Mouse (Mus musculus) midbrain, embryonic 13.5 days (tissue): ENCODE results near the gene Ptprs. TPM values are rescaled to one million over a fixed set of nuclear protein-coding genes. Genes with fewer than 3 reads are reported as not detected.

Experiments used
- ATAC-seq: fragments of 200-750 bp; cut with Nextera tagmentation; 2 replicates; pipeline ENCODE4 v1.8.0; 2017; ENCODE audit warnings: mild to moderate bottlenecking, moderate TSS enrichment, moderate library complexity
- H3K27ac ChIP-seq: fragments of 300-500 bp; sonication (generic); 2 replicates; pipeline ENCODE4 v1.5.1; 2015; ENCODE audit warnings: inconsistent platforms, mild to moderate bottlenecking, moderate library complexity
- H3K27me3 ChIP-seq: fragments of 300-500 bp; sonication (generic); 2 replicates; pipeline ENCODE4 v1.6.1; 2015; ENCODE audit warnings: mild to moderate bottlenecking, inconsistent platforms
- H3K36me3 ChIP-seq: fragments of 300-500 bp; sonication (generic); 2 replicates; pipeline ENCODE4 v1.6.1; 2015; ENCODE audit warnings: mild to moderate bottlenecking, inconsistent platforms
- H3K4me1 ChIP-seq: fragments of 300-500 bp; sonication (generic); replicated peaks from 2 replicates; pipeline ENCODE4 v1.6.1; 2015; ENCODE audit warnings: inconsistent platforms
- H3K4me2 ChIP-seq: fragments of 300-500 bp; sonication (generic); replicated peaks from 2 replicates; pipeline ENCODE4 v1.6.1; 2015; ENCODE audit warnings: moderate library complexity, mild to moderate bottlenecking, inconsistent platforms
- H3K4me3 ChIP-seq: fragments of 300-500 bp; sonication (generic); replicated peaks from 2 replicates; pipeline ENCODE4 v1.5.1; 2015; ENCODE audit warnings: mild to moderate bottlenecking, inconsistent platforms
- H3K9ac ChIP-seq: fragments of 300-500 bp; sonication (generic); replicated peaks from 2 replicates; pipeline ENCODE4 v1.6.1; 2015; ENCODE audit warnings: mild to moderate bottlenecking, inconsistent platforms
- H3K9me3 ChIP-seq: fragments of 300-500 bp; sonication (generic); 2 replicates; pipeline ENCODE4 v1.6.1; 2016; ENCODE audit warnings: mild to moderate bottlenecking, inconsistent platforms
- WGBS: fragments of 180-500 bp; shearing (Covaris S2); methylation state at CpG from one replicate; pipeline ENCODE4 v1.1.7; 2015; 5-methylcytosine and 5-hydroxymethylcytosine counted together
- polyA plus RNA-seq: library from polyadenylated mRNA; unstranded; fragments of >200 nt; fragmentation: Nextera tagmentation; extraction: Ambion mirVana; gene quantifications from 2 replicates; pipeline ENCODE4 v1.2.1, GENCODE M21; 2015

The Ptprs gene
- polyA plus RNA-seq, 1 experiment from 2014 or later = 317 TPM

DNA sequence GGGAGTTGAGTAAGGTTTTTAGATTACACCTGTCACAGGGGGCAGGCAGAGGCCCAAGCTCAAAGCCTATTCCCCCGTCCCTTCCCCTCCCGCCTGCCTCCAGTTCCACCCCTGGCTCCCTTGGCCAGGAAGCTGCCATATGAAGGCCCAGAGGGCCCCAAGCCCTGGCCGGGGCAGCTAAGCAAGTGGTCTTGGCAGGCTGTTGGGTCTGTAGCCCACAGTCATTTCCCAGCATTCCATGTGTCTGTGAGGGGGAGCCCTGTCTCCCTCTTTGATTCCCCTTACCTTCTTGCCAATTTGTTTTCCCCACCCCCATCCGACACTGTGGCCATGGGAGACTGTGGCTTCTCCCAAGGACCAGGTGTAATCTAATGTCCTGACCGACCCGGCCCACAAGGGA lies 34.0 kb downstream of the Ptprs start:
- Histone ChIP-seq H3K4me3 (no peak overlapping the region), H3K9ac (no peak overlapping the region), H3K36me3 (peaks cover 74% of the 10 kb centered on the region), H3K9me3 (no peaks in the 10 kb centered on the region), H3K27ac (peak overlapping the region; percentile 0; the same call in 1 of the 2 replicates), H3K27me3 (no peaks in the 10 kb centered on the region), H3K4me2 (no peak overlapping the region), H3K4me1 (peaks cover 47% of the 10 kb centered on the region)
- WGBS = 87% methylated on average over 6 of the region's 6 CpGs
- ATAC-seq = no peak

DNA sequence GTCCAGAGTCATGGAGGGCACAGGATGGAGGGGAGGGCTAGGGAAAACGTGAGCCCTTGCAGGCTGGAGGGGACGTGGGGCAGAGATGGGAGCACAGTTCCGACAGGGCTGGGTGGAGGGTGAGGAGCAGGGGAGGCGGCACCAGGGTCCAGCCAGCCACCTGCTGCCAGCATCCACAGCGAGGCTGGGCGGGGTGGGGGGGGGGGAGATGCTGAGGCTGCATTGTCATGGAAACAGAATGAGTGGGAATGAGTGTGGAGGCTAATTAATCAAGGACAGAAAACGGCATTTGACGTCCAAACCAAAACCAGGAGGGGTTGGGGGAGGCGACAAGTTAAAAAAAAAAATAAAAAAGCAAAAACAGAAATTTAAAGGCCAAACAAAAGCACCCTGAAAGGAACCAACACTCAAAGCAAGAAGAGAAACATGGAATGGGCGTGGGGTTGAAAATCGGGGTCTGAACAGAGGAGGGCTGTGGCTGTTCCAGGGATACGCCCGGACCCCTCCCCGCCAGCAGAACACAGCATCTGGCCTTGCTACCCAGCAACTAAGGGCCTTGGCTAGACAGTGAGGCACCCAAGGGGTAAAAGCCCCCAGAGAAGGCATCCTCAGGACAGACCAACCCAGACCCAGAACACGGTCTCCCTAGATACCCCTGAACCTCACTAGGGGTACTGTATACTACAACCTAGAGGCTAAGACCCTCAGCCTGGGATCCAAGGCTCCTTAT lies 36.4 kb downstream of the Ptprs start:
- no peaks in the 10 kb centered on the region for H3K9me3 ChIP-seq
- H3K9ac ChIP-seq = peak overlapping the region; percentile 44
- no peak overlapping the region for H3K4me2 ChIP-seq
- 62% methylated on average over 14 of the region's 15 CpGs for WGBS
- H3K4me1 ChIP-seq = peaks cover 24% of the 10 kb centered on the region
- ATAC-seq = peak; percentile 47
- peaks cover 82% of the 10 kb centered on the region for H3K36me3 ChIP-seq
- no peak overlapping the region for H3K4me3 ChIP-seq
- peak overlapping the region; percentile 73 for H3K27ac ChIP-seq
- H3K27me3 ChIP-seq = no peaks in the 10 kb centered on the region

DNA sequence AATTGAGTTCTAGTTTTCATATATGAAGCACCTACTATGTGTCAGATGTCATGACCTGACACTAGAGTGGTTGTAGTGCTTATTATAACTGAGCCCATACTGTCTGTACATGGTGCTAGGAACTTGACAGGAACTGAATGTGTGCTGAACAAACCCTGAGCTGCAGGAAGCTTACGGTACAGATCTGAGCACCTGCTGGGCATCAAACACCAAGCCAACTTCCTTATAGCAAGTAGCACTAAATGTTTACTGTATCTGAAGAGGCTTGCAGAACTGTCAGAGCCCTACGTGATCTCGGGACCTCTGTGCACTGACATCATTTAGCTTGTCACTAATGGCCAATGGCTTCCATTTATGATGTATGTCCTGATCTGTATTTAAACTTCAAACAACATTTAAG lies 44.7 kb downstream of the Ptprs start:
- Histone ChIP-seq H3K27ac (no peak overlapping the region), H3K36me3 (peaks cover 90% of the 10 kb centered on the region), H3K9ac (no peak overlapping the region), H3K4me3 (no peak overlapping the region), H3K27me3 (0 out of 2 replicates have a peak, but pooled peaks cover 8% of the 10 kb centered on the region), H3K4me1 (peaks cover 2% of the 10 kb centered on the region; the same call in 1 of the 2 replicates), H3K9me3 (no peaks in the 10 kb centered on the region), H3K4me2 (no peak overlapping the region)
- 94% methylated on average over 3 of the region's 3 CpGs for WGBS
- ATAC-seq = no peak

DNA sequence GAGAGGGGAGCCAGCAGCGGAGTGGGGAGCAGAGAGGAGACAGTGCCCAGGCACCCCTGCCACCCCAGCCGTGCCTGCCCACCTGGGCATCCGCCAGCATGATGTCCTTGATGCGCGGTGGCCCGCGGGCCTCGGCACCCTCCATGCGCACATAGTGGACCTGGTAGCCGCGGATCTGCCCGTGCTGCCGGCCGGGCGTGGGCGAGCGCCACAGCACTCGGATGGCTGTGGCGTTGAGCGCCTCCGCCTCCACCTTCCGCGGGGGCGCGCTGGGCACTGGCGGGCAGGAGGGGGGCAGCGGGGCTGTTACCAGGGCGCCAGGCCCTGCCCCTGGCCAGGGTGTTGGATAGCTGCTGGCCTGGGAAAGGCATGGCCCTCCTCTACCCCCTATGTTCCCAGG lies 48.4 kb downstream of the Ptprs start:
- peaks cover 20% of the 10 kb centered on the region for H3K4me1 ChIP-seq
- H3K27ac ChIP-seq = no peak overlapping the region
- H3K36me3 ChIP-seq = peaks cover 90% of the 10 kb centered on the region
- 0 out of 2 replicates have a peak, but pooled peaks cover 8% of the 10 kb centered on the region for H3K27me3 ChIP-seq
- H3K4me2 ChIP-seq = no peak overlapping the region
- no peak overlapping the region for H3K4me3 ChIP-seq
- 87% methylated on average over 27 of the region's 28 CpGs for WGBS
- ATAC-seq = no peak
- no peak overlapping the region for H3K9ac ChIP-seq
- no peaks in the 10 kb centered on the region for H3K9me3 ChIP-seq

DNA sequence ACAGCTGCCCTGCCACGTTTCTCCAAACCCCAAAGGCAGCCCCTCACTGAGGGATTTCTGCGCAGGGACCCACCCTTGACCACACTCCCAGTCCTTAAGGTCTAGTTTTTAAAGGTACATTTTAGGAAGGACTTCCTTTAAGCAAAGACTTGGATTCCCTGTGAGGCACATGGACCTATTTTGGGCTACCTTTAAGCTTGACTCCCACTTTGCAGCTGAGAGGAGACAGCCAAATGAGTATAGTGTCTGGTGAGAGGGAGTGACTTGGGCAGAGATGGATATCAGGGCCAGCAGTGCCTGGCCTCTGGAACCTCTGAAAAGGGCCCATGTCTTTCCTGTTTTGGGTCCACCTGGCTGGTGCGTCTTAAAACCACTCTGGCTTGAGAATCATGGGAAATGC lies 50.3 kb downstream of the Ptprs start:
- H3K4me3 ChIP-seq = peak overlapping the region; percentile 27
- H3K9ac ChIP-seq = peak overlapping the region; percentile 64
- peak overlapping the region; percentile 56 for H3K4me2 ChIP-seq
- peaks cover 20% of the 10 kb centered on the region for H3K4me1 ChIP-seq
- WGBS = 30% methylated on average over 3 of the region's 3 CpGs
- H3K27ac ChIP-seq = peak overlapping the region; percentile 41
- H3K36me3 ChIP-seq = peaks cover 88% of the 10 kb centered on the region
- H3K9me3 ChIP-seq = no peaks in the 10 kb centered on the region
- no peak for ATAC-seq
- H3K27me3 ChIP-seq = 0 out of 2 replicates have a peak, but pooled peaks cover 8% of the 10 kb centered on the region

DNA sequence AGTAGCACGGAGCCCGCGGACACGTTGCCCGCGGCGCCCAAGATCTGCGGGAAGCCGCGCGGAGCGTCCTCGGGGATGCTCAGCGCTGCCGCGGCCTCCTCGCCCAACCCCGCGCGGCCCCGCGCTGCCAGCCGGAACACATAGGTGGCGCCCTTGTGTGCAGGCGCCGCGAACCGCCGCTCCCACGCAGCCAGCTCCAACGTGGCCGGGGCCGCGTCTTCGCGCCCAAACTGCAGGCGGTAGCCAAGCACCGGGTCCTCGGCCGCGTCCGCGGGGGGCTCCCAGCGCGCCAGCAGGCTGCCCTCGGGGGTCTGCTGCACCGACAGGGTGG lies 50.7 kb downstream of the Ptprs start:
- under 1% methylated on average over 47 of the region's 47 CpGs for WGBS
- peak overlapping the region; percentile 62 for H3K27ac ChIP-seq
- H3K27me3 ChIP-seq = 0 out of 2 replicates have a peak, but pooled peaks cover 8% of the 10 kb centered on the region
- H3K36me3 ChIP-seq = peaks cover 88% of the 10 kb centered on the region
- H3K9me3 ChIP-seq = no peaks in the 10 kb centered on the region
- peak overlapping the region; percentile 64 for H3K9ac ChIP-seq
- ATAC-seq = peak; percentile 78
- peaks cover 20% of the 10 kb centered on the region for H3K4me1 ChIP-seq
- peak overlapping the region; percentile 27 for H3K4me3 ChIP-seq
- H3K4me2 ChIP-seq = peak overlapping the region; percentile 56

DNA sequence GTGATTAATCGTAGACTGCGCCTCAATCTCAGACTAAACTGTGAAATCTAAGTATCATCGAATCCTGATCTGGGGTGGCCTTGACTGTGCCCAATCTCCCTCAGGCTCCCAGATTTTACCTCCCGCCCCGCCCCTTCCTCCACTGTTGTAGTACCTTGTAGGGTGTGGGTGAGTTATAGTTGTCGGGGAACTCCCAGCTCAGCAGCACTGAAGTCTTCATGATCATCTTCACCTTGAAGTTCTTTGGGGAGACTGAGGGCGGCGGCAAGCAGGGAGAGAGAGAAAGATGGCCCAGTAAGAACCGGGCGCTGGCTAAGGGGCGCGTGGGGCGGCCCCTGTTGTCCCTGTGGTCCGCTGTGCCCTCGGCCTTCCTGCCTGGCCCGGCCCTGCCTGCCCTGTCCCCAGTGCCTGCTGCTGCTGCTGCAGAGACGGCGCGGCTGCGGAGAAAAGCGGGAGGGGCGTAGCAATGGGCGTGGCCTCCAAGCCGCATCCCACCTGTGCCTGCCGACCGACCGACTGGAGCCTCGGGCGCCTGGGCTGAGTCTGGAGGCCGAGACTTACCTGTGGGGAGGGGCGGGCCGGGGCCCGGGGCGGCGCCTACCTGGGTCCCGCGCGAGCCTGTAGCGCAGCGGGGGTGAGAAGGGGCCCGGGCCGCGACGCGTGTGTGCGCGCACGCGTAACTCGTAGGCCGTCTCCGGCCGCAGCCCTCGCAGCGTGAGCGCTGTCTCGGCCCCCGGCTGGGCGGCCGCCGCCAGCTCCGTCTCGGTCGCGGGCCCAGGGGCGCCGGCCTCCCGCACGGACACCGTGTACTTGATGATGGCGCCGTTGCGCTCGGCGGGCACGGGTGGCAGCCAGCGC lies 51.3 kb downstream of the Ptprs start:
- peak; percentile 53 for ATAC-seq
- peak overlapping the region; percentile 62; the same call in 1 of the 2 replicates for H3K27ac ChIP-seq
- WGBS = 16% methylated on average over 67 of the region's 77 CpGs

DNA sequence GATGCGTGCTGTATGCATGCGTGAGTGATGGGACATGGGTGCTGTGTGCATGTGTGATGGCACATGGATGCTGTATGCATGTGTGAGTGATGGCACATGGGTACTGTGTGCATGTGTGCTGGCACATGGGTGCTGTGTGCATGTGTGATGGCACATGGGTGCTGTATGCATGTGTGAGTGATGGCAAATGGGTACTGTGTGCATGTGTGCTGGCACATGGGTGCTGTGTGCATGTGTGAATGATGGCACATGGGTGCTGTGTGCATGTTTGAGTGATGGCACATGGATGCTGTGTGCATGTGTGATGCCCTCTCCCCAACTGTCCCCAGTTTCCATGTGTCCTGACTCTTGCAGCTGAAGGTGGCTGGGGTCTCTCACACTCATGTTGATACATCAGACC lies 56.3 kb downstream of the Ptprs start:
- Histone ChIP-seq H3K27ac (no peak overlapping the region), H3K9ac (no peak overlapping the region), H3K27me3 (no peaks in the 10 kb centered on the region), H3K4me3 (no peak overlapping the region), H3K36me3 (peaks cover 98% of the 10 kb centered on the region), H3K4me2 (no peak overlapping the region), H3K9me3 (no peaks in the 10 kb centered on the region), H3K4me1 (peaks cover 2% of the 10 kb centered on the region)
- 95% methylated on average over 2 of the region's 2 CpGs for WGBS
- ATAC-seq = no peak

More for the DNA sequence above, 51.3 kb downstream of the Ptprs start:
- Histone ChIP-seq H3K4me3 (peak overlapping the region; percentile 27), H3K4me2 (peak overlapping the region; percentile 56), H3K27me3 (0 out of 2 replicates have a peak, but pooled peaks cover 8% of the 10 kb centered on the region), H3K9ac (peak overlapping the region; percentile 64), H3K4me1 (peaks cover 20% of the 10 kb centered on the region), H3K36me3 (peaks cover 94% of the 10 kb centered on the region), H3K9me3 (no peaks in the 10 kb centered on the region)

DNA sequence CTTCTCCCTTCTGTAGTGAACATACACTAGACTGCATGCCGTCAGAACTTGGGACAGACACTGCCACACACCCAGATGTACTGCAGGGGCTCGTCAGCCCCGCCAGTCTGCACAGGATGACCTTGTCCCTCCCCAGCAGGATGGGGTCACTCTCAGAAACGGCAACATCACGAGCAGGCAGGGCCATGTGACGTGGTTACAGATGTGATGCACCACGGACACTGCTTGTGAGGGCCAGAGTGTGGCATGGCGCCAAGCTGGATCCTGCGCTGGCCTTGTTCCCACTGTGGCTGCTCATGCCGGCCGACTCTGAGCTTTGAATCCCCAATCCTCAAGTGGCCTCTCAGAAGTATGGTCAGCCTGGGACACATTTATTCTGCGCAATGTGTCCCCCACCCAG lies 58.0 kb downstream of the Ptprs start:
- H3K36me3 ChIP-seq = peaks cover 98% of the 10 kb centered on the region

DNA sequence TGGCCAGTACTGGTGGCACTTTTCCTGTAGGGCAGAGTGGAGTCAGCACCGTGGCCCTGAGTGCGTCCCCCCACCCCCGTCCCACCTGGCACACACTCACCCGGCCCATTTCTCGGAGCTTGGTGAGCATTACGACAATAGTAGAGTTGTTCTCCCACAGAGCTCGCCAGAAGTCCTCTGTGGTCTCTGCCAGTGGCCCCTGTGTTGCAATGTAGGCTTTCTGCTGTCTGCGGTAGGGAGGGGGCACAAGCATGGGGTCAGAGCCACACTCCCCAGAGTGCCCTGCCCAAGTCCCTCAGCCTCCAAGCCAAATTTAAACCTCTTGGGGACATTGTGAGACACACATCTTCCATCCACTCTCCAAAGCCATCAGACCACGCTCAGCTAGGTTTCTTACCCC lies 61.5 kb downstream of the Ptprs start:
- no peak overlapping the region for H3K4me3 ChIP-seq
- peaks cover 93% of the 10 kb centered on the region for H3K36me3 ChIP-seq
- no peak for ATAC-seq
- H3K9me3 ChIP-seq = no peaks in the 10 kb centered on the region
- peaks cover 5% of the 10 kb centered on the region for H3K4me1 ChIP-seq
- H3K4me2 ChIP-seq = no peak overlapping the region
- no peak overlapping the region for H3K9ac ChIP-seq
- H3K27me3 ChIP-seq = no peaks in the 10 kb centered on the region
- WGBS = 93% methylated on average over 9 of the region's 9 CpGs
- H3K27ac ChIP-seq = no peak overlapping the region

More for the DNA sequence above, 58.0 kb downstream of the Ptprs start:
- ATAC-seq = no peak
- Histone ChIP-seq H3K27me3 (no peaks in the 10 kb centered on the region), H3K9ac (no peak overlapping the region), H3K4me1 (no peaks in the 10 kb centered on the region), H3K4me3 (no peak overlapping the region), H3K9me3 (no peaks in the 10 kb centered on the region), H3K4me2 (no peak overlapping the region), H3K27ac (no peak overlapping the region)
- 82% methylated on average over 12 of the region's 12 CpGs for WGBS

DNA sequence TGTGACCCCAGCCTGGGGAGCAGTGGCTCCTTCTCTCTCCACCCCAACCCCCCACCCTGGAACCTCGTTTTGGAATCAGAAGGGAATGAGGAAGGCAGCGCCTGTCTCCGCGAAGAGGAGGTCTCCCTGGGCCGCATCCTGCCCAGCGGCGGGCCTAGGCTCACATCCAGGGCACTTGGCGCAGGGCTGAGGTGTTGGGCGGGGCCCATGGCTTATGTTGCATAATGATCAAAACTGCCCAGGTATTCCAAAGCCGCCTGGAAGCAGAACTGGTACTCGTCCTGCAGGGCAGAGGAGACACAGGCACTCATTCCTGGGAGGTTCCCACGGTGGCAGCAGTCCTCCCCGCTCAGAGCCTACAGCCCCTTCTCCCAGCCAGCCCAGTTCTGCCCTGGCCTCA lies 63.2 kb downstream of the Ptprs start:
- no peaks in the 10 kb centered on the region for H3K9me3 ChIP-seq
- no peak overlapping the region for H3K4me3 ChIP-seq
- H3K36me3 ChIP-seq = peaks cover 79% of the 10 kb centered on the region
- H3K27me3 ChIP-seq = no peaks in the 10 kb centered on the region
- no peak overlapping the region for H3K27ac ChIP-seq
- ATAC-seq = no peak
- peaks cover 18% of the 10 kb centered on the region for H3K4me1 ChIP-seq
- H3K4me2 ChIP-seq = no peak overlapping the region
- 83% methylated on average over 13 of the region's 13 CpGs for WGBS
- no peak overlapping the region for H3K9ac ChIP-seq

DNA sequence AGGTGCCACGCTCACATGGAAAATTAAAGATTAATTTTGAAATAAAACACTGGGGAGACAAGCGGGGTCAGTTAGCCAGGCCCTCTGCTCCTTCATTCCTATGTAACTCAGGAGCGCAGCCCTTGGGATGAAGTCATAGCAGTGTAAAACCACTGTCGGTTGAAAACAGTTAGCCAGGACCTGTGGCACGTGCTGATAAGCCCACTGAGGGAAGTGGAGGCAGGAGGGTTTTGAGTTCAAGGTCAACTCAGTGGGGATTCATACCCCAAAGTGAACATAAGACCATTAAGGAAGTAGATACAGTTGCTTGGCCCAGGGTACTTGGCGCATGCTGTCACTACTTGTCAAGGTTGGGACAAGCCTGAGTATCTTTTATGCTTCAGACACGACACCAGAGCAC lies 64.8 kb downstream of the Ptprs start:
- no peak overlapping the region for H3K4me2 ChIP-seq
- peaks cover 34% of the 10 kb centered on the region for H3K4me1 ChIP-seq
- H3K27ac ChIP-seq = no peak overlapping the region
- no peak overlapping the region for H3K9ac ChIP-seq
- no peak for ATAC-seq
- no peak overlapping the region for H3K4me3 ChIP-seq
- no peaks in the 10 kb centered on the region for H3K9me3 ChIP-seq
- WGBS = 97% methylated on average over 7 of the region's 7 CpGs
- H3K36me3 ChIP-seq = peaks cover 63% of the 10 kb centered on the region
- no peaks in the 10 kb centered on the region for H3K27me3 ChIP-seq
